Mouse (Mus musculus): ENCODE results near the gene Rnase4.

- TF ChIP-seq CTCF (IDR thresholded peaks at IDR 0.05) (no peak), POLR2A (IDR thresholded peaks at IDR 0.05; ENCODE audit: insufficient read depth, low read depth, low read length) (no peak), EP300 (IDR thresholded peaks at IDR 0.05; ENCODE audit: insufficient read depth, low read depth, low read length) (no peak)
Measured at GRCm38 (mm10) chr14:51149164-51149563, 58.3 kb downstream of the Rnase4 start.
